Mouse (Mus musculus) midbrain, embryonic 11.5 days (tissue): ENCODE measurements around the gene Itih4. TPM values are rescaled to one million over a fixed set of nuclear protein-coding genes. Genes with fewer than 3 reads are reported as not detected.

ENCODE experiments used
- ATAC-seq: fragments of 200-750 bp; cut with Nextera tagmentation; 2 replicates; pipeline ENCODE4 v1.8.0; 2017; ENCODE audit warnings: moderate TSS enrichment, moderate library complexity; ENCODE audit not compliant: low FRiP score
- DNase-seq: peaks from one replicate; pipeline ENCODE4 v3.0.0; 2015; ENCODE audit warnings: low spot score; ENCODE audit errors: missing footprints
- H3K27ac ChIP-seq: fragments of 300-500 bp; sonication (generic); 2 replicates; pipeline ENCODE4 v1.5.1; 2014; ENCODE audit warnings: low read depth, low read length
- H3K27me3 ChIP-seq: fragments of 300-500 bp; sonication (generic); 2 replicates; pipeline ENCODE4 v1.6.1; 2014; ENCODE audit warnings: mild to moderate bottlenecking, low read length, moderate library complexity, mixed read lengths; ENCODE audit not compliant: control insufficient read depth, insufficient read depth
- H3K36me3 ChIP-seq: fragments of 300-500 bp; sonication (generic); 2 replicates; pipeline ENCODE4 v1.6.1; 2014; ENCODE audit warnings: mild to moderate bottlenecking, low read length, moderate library complexity, mixed read lengths; ENCODE audit not compliant: control insufficient read depth, insufficient read depth
- H3K4me1 ChIP-seq: fragments of 300-500 bp; sonication (generic); 2 replicates; pipeline ENCODE4 v1.6.1; 2014; ENCODE audit warnings: low read length; ENCODE audit not compliant: control insufficient read depth, insufficient read depth
- H3K4me2 ChIP-seq: fragments of 300-500 bp; sonication (generic); 2 replicates; pipeline ENCODE4 v1.6.1; 2014; ENCODE audit warnings: mild to moderate bottlenecking, moderate library complexity
- H3K4me3 ChIP-seq: fragments of 300-500 bp; sonication (generic); 2 replicates; pipeline ENCODE4 v1.5.1; 2014; ENCODE audit warnings: low read depth, low read length
- H3K9ac ChIP-seq: fragments of 300-500 bp; sonication (generic); 2 replicates; pipeline ENCODE4 v1.6.1; 2014; ENCODE audit warnings: low read length
- H3K9me3 ChIP-seq: fragments of 300-500 bp; sonication (generic); 2 replicates; pipeline ENCODE4 v1.6.1; 2016; ENCODE audit warnings: low read length; ENCODE audit not compliant: control insufficient read depth
- WGBS: fragments of 180-500 bp; shearing (Covaris S2); extraction: QIAGEN DNeasy Blood & Tissue Kit; methylation state at CpG from one replicate; pipeline ENCODE4 v1.1.7; 2014; 5-methylcytosine and 5-hydroxymethylcytosine counted together
- polyA plus RNA-seq: library from polyadenylated mRNA; unstranded; fragments of >200 nt; fragmentation: Nextera tagmentation; extraction: Ambion mirVana; gene quantifications from 2 replicates; pipeline ENCODE4 v1.2.1, GENCODE M21; 2014

Itih4 gene
- 0.15 TPM in 1 of 2 replicates, not detected in the other for polyA plus RNA-seq

GRCm38 (mm10) chr14:30886204-30886603 is at the start of gene Itih4:
Gene Itih4, plus strand, starts transcription at chr14:30886476.
- ATAC-seq: no peak
- WGBS: 92% methylated on average over 3 of the region's 3 CpGs
- Histone ChIP-seq H3K4me1 (no peaks in the 10 kb centered on the region), H3K4me3 (no peak within 1 kb of the TSS), H3K4me2 (no peak within 1 kb of the TSS), H3K27me3 (no peaks in the 10 kb centered on the region), H3K36me3 (no peaks in the 10 kb centered on the region), H3K9me3 (no peaks in the 10 kb centered on the region), H3K27ac (no peak within 1 kb of the TSS), H3K9ac (no peak within 1 kb of the TSS)
- DNase-seq: no peak

GRCm38 (mm10) chr14:30837416-30837996 is 48.8 kb upstream of the Itih4 start:
- 93% methylated on average over 14 of the region's 14 CpGs for WGBS
- no peaks in the 10 kb centered on the region for H3K4me1 ChIP-seq
- ATAC-seq (no peak), DNase-seq (no peak)
- no peak overlapping the region for H3K4me2 ChIP-seq
- no peak overlapping the region for H3K27ac ChIP-seq
- H3K4me3 ChIP-seq: no peak overlapping the region
- H3K36me3 ChIP-seq: no peaks in the 10 kb centered on the region
- H3K27me3 ChIP-seq: no peaks in the 10 kb centered on the region
- no peaks in the 10 kb centered on the region for H3K9me3 ChIP-seq
- H3K9ac ChIP-seq: no peak overlapping the region

- H3K27ac ChIP-seq: no peak overlapping the region
- H3K9me3 ChIP-seq: no peaks in the 10 kb centered on the region
- no peak overlapping the region for H3K4me2 ChIP-seq
- DNase-seq (no peak), ATAC-seq (no peak)
- WGBS: 87% methylated on average over 3 of the region's 3 CpGs
- no peaks in the 10 kb centered on the region for H3K36me3 ChIP-seq
- H3K9ac ChIP-seq: no peak overlapping the region
- no peaks in the 10 kb centered on the region for H3K27me3 ChIP-seq
- H3K4me3 ChIP-seq: no peak overlapping the region
- no peaks in the 10 kb centered on the region for H3K4me1 ChIP-seq
Measured at GRCm38 (mm10) chr14:30843701-30844100, 42.6 kb upstream of the Itih4 start.

- ATAC-seq: no peak
Measured at GRCm38 (mm10) chr14:30850504-30850903, 35.8 kb upstream of the Itih4 start.

GRCm38 (mm10) chr14:30852325-30852724 is 34.0 kb upstream of the Itih4 start:
- H3K9me3 ChIP-seq: no peaks in the 10 kb centered on the region
- no peak overlapping the region for H3K4me2 ChIP-seq
- H3K27me3 ChIP-seq: no peaks in the 10 kb centered on the region
- H3K4me3 ChIP-seq: no peak overlapping the region
- H3K4me1 ChIP-seq: no peaks in the 10 kb centered on the region
- no peak for ATAC-seq
- 96% methylated on average over 5 of the region's 5 CpGs for WGBS
- no peak for DNase-seq
- H3K36me3 ChIP-seq: no peaks in the 10 kb centered on the region
- no peak overlapping the region for H3K27ac ChIP-seq
- no peak overlapping the region for H3K9ac ChIP-seq

More at GRCm38 (mm10) chr14:30850504-30850903, 35.8 kb upstream of the Itih4 start:
- Histone ChIP-seq H3K9me3 (no peaks in the 10 kb centered on the region), H3K4me3 (no peak overlapping the region), H3K4me2 (no peak overlapping the region), H3K4me1 (no peaks in the 10 kb centered on the region), H3K27me3 (no peaks in the 10 kb centered on the region), H3K36me3 (no peaks in the 10 kb centered on the region), H3K27ac (no peak overlapping the region), H3K9ac (no peak overlapping the region)
- WGBS: 89% methylated on average over 5 of the region's 5 CpGs
- no peak for DNase-seq

GRCm38 (mm10) chr14:30855316-30855715 is 31.0 kb upstream of the Itih4 start:
- no peak for ATAC-seq
- 88% methylated on average over 3 of the region's 3 CpGs for WGBS

GRCm38 (mm10) chr14:30856885-30857507 is 29.3 kb upstream of the Itih4 start:
- Histone ChIP-seq H3K4me1 (no peaks in the 10 kb centered on the region), H3K9ac (no peak overlapping the region), H3K36me3 (no peaks in the 10 kb centered on the region), H3K27ac (no peak overlapping the region), H3K27me3 (no peaks in the 10 kb centered on the region), H3K4me2 (no peak overlapping the region), H3K4me3 (no peak overlapping the region), H3K9me3 (no peaks in the 10 kb centered on the region)
- 90% methylated on average over 10 of the region's 10 CpGs for WGBS
- DNase-seq (no peak), ATAC-seq (no peak)

More at GRCm38 (mm10) chr14:30855316-30855715, 31.0 kb upstream of the Itih4 start:
- H3K4me3 ChIP-seq: no peak overlapping the region
- H3K9me3 ChIP-seq: no peaks in the 10 kb centered on the region
- H3K4me1 ChIP-seq: no peaks in the 10 kb centered on the region
- H3K9ac ChIP-seq: no peak overlapping the region
- H3K4me2 ChIP-seq: no peak overlapping the region
- H3K27ac ChIP-seq: no peak overlapping the region
- H3K27me3 ChIP-seq: no peaks in the 10 kb centered on the region
- H3K36me3 ChIP-seq: no peaks in the 10 kb centered on the region
- DNase-seq: no peak

GRCm38 (mm10) chr14:30857990-30858389 is 28.3 kb upstream of the Itih4 start:
- no peak for DNase-seq
- no peak overlapping the region for H3K9ac ChIP-seq
- no peaks in the 10 kb centered on the region for H3K27me3 ChIP-seq
- H3K4me1 ChIP-seq: no peaks in the 10 kb centered on the region
- no peak overlapping the region for H3K4me3 ChIP-seq
- WGBS: 81% methylated on average over 4 of the region's 4 CpGs
- ATAC-seq: no peak
- H3K27ac ChIP-seq: no peak overlapping the region
- H3K4me2 ChIP-seq: no peak overlapping the region
- no peaks in the 10 kb centered on the region for H3K36me3 ChIP-seq
- H3K9me3 ChIP-seq: no peaks in the 10 kb centered on the region

- H3K36me3 ChIP-seq: no peaks in the 10 kb centered on the region
- no peak for DNase-seq
- no peaks in the 10 kb centered on the region for H3K27me3 ChIP-seq
- WGBS: 79% methylated on average over 16 of the region's 16 CpGs
- no peak overlapping the region for H3K4me2 ChIP-seq
- H3K27ac ChIP-seq: no peak overlapping the region
- no peak overlapping the region for H3K9ac ChIP-seq
- no peak for ATAC-seq
- H3K4me3 ChIP-seq: no peak overlapping the region
- no peaks in the 10 kb centered on the region for H3K4me1 ChIP-seq
- no peaks in the 10 kb centered on the region for H3K9me3 ChIP-seq
Measured at GRCm38 (mm10) chr14:30861421-30862125, 24.7 kb upstream of the Itih4 start.
